Mouse (Mus musculus): Measurements from ENCODE around the gene Mybbp1a. TPM values are rescaled to one million over a fixed set of nuclear protein-coding genes. Genes with fewer than 3 reads are reported as not detected.
"Not testable (repeated sequence)": the region's sequence is repeated elsewhere in the genome, so short reads cannot be mapped to it uniquely, and the experiment has no call there.

Gene Mybbp1a
- total RNA-seq, 2 experiments from 2014 or later = 38.0 to 38.4 TPM

DNA sequence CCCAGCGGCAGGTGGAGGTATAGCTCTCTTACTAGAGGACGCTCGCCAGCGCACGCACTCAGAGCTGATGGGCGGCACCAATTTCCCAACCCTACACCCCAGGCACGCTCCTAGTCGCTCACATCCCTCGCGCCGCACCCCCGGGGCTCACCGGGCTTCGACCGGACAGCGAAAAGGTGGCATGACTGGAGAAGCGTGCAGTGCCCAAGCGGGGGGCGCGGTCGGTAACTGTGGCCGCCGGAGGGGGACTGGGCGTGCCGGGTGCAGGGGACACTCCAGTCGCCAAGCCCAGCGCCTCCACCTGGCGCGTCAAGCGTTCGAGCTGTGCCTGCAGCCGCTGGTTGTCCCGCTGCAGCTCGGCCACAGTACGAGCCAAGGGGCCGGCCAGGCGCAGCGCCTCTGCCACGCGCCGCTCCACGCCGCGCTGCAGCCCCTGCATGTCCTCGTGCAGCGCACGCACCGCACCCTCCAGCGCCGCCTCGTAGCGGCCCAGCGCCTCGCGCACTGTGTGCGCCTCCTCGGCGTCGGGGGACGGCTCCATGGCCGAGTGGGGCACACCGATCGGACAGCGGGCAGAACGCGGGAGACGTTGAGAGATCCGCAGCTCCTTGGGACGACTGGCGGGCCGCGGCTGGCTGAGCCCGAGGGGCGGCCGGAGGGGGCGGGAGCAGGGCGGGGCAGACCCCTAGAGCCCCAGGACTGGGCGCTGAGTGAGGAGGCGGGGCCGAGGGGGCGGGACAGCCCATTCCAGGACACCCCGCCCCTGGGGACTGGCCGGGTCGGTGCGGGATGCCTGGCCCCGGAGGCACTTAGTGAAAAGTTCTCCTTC lies 29.8 kb upstream of the Mybbp1a start, which contains the start of gene Smtnl2:
Gene Smtnl2 (minus strand): TSS at position 621 of the 829 bp plus-strand sequence.
- peak; percentile 95 to 96 for DNase-seq
- intact Hi-C loops (cut with DNase I) = loop anchor here (2.0 kb wide), 1 partner anchor 13 kb away; no protein-coding TSS in a partner anchor

DNA sequence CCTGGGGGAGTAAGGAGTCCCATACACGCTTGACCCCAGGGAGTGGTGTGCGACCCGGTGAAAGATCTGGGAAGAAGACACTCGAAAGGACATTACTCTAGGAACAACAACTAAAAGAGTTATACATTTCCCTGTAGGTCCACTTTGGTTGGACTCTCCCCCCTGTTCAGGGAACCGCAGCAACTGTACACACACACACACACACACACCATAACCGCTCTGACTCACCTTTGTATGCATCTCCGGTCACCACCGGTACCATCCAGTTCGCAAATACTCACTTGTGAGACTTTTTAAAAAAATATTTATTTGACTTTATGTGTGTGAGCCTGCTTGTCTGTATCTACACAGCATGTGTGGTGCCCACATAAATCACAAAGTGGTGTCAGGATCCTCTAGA lies 29.2 kb upstream of the Mybbp1a start:
- intact Hi-C loops (cut with DNase I) = loop anchor here (2.0 kb wide), 1 partner anchor 13 kb away; no protein-coding TSS in a partner anchor
- no peak for DNase-seq

DNA sequence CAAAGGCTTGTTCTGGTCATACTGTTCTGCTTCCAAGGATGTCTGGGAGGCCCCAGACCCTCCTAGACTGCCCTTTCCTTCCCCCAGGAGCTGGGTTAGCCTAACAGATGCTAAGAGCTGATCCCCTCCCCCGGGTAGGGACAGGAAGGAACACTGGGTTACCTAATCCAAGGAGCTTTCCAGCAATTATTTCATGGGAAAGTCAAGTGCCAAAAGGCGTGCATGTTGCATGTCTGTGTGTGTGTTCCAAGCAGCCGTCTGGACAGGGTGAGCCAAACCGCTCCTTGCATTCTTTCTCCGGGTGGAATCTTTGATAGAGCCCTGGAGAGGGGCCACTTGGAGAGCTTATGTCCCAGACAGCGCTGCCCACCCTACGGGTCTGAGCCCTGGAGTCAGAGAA lies 28.1 kb upstream of the Mybbp1a start:
- intact Hi-C loops (cut with DNase I) = no loop called here
- peak; percentile 67 to 73 for DNase-seq

DNA sequence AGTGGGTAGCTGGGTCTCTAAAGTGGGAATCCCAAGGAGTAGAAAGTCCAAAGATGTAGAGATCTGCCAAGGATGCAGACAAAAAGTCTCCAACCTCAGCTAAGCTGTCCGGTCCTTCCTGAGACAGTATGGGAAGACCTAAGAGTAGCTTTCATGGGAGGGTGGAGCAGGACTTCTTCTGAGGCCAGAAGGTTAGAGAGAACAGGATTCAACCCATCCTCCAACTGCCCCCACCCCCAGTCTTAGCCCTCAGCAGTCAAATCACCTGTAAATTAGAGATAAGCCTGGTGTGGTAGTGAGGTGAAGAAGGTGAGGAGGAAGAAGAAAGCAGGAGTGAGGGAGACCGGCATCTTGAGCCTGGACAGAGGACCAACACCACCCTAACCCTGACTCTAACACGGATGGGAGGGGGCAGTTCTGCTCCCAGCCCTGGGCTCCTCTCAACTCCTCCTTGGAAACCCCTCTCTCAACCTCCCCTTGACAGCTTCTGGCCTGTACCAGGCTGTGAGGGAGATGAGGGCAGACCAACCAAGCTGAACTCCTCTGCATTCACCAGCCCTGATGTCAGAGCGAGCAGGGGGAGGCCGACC lies 27.5 kb upstream of the Mybbp1a start:
- no peak for DNase-seq
- intact Hi-C loops (cut with DNase I) = no loop called here

DNA sequence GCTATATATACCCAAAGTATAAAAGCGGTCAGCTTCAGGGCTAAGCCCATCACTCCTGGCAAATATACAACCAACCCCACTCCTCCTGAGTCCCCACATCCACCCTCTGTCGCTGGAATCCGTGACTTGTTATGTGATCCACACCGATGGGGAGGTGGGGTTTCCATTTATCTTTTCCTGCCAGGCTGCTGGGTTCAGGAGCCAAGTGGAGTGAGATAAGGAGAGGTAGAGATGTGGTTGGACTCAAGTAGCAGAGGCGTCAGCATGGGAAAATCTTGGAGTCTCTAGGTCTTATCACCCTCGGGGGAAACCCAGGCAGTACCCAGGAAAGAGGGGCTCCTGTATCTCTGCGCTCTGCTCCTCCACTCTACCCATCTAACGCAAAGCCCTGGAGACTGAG lies 26.0 kb upstream of the Mybbp1a start:
- DNase-seq = no peak
- intact Hi-C loops (cut with DNase I) = no loop called here

DNA sequence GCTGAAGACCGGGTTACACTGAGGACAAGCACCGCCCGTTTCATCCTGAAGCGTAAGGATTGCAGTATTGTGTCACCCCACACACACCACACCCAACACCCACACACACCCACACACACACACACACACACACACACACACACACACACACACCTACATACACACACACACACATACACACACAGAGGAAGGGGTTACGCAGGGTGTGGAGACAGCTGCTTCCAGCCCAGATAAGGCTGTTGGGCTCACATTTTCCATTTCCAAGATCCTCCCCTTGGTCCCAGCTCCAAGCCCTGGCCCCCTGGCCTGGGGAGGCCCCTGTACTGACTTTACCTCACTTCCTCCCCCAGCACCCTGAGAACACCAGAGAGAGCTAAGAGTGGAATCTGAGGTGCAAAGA lies 24.5 kb upstream of the Mybbp1a start:
- intact Hi-C loops (cut with DNase I) = no loop called here
- peak; percentile 58 to 64 for DNase-seq

DNA sequence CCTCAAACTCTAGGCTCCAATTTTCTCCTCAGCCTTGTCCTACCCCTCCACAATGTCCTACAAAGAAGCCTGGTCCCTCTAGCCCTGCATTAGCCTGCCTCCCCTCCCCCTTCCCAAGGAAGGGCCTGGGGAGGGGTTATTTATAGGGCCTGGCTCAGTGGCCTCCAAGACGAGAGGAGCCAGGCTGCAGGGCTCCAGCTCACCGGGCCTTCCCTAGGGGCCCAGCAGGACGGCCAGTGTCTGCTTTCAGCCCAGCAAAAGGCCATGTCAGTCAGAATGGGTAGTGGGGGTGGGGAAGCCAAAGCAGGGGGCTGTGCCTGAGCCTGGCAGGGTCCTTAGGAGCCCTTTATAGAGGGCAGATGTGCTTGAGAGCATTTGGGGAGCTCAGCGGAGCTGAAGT lies 23.8 kb upstream of the Mybbp1a start:
- DNase-seq = no peak
- intact Hi-C loops (cut with DNase I) = no loop called here

DNA sequence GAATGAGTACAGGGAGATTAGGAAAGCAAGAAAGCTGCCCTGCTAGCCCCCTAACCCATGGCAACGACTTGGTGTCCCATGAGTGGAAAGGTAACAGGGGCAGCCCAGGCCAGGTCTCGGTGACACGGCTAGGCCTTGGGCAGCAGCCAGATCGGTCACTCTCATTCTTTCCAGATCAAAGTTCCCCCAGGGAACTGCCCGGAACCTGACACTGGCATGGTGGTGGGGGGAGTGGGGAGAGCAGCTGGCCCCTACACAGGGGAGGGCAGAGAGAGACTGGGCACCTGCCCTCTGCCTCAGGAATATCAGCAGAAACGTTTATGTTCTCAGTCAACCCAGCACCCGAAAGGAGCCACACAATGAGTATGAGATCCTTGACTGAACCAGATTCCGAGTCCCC lies 22.9 kb upstream of the Mybbp1a start:
- DNase-seq = no peak

DNA sequence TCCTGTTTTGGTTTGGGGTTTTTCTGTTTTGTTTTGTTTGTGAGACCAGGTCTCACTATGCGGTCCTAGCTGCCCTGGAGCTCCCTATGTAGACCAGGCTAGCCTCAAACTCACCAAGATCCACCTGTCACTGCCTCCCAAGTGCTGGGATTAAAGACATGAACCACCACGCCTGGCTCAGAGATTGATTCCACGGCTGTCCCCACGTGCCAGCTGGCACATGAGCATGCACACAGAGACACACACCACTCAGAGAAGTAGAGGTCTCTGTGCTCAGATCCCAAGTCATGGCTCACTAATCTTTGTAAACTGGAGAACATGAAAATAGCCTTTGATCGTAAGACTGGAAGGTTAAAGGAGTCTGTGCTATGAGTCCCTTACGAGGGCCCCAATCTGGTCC lies 22.1 kb upstream of the Mybbp1a start:
- DNase-seq = no peak

More for the DNA sequence above, 22.9 kb upstream of the Mybbp1a start:
- intact Hi-C loops (cut with DNase I) = no loop called here

DNA sequence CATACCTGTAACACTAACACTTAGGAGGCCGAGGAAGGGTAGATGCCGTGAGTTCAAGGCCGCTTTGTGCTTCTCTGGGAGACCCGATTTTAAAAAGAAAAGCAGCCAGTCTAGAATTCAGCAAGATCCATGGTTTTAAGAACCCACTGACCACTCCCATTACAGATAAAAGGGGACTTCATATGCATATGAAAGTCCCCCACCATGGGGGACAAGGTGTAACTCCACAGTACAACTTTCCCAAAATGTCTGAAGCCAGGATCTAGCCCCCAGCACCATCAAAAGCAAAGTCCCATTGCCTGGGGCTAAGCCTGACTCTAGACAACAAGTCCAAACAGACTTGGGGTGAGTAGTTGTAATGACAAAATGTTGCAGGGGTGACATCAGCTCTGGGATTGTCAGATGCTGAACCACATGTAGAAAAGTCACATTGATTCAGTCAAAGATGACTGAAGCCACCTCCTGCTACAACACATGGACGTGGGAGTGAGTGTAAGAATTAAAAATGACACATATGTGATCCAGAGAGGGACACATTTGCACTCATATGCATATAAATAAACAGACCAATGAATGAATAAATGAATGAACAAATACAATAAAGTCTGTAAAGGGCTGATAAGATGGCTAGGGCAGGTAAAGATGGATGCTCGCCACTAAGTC lies 20.6 kb upstream of the Mybbp1a start:
- intact Hi-C loops (cut with DNase I) = no loop called here
- DNase-seq = no peak

More for the DNA sequence above, 22.1 kb upstream of the Mybbp1a start:
- intact Hi-C loops (cut with DNase I) = no loop called here

DNA sequence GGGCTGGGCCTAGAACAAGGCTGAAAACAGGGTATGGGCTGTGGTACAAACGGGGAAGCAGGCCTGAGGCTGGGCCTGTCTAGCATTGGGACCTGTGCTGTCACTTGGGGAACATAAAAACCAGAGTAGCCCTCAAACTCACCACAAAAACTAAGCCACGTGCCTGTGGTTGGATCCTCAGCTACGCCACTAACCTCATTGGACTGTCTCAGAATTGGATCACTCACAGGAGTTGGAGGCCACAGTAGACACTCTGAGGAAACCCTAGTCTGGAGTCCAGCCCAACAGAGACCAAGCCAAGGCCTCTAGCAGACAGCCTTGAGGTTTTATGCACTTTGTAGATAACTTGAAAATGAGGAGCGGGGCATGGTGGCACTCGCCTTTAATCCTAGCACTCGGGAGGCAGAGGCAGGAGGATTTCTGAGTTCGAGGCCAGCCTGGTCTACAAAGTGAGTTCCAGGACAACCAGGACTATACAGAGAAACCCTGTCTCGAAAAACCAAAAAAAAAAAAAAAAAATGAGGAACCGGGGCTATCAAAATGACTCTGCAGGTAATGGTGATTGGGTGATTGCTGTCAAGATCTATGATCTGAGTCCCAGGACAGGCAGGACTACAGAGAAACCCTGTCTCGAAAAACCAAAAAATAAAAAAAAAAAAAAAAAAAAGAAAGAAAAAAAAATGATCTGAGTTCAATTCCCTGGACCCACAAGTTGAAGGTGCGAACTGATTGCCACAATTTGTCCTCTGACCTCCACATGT lies 19.5 kb upstream of the Mybbp1a start:
- intact Hi-C loops (cut with DNase I) = no loop called here
- no peak for DNase-seq

DNA sequence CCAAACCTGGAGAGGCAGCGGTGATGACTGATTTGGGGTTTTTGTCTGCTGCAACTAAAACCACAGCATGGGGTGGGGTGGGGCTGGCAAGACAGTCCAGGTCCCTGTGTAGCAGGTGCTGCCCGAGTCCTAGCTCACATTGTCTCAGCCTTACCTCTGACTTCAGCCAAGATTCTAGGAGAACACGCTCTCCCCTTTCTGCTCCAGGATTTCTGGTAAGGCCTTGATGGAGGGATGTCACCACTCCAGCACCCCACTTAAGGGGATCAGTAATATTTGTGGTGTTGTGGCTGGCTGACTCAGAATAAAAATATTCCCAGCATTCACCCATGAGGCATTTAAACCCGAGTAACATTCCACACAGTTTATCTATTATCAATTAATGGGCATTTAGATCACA lies 17.5 kb upstream of the Mybbp1a start:
- intact Hi-C loops (cut with DNase I) = loop anchor here (2.0 kb wide), 1 partner anchor 13 kb away; the partner anchor contains the start of gene Smtnl2
- DNase-seq = no peak

DNA sequence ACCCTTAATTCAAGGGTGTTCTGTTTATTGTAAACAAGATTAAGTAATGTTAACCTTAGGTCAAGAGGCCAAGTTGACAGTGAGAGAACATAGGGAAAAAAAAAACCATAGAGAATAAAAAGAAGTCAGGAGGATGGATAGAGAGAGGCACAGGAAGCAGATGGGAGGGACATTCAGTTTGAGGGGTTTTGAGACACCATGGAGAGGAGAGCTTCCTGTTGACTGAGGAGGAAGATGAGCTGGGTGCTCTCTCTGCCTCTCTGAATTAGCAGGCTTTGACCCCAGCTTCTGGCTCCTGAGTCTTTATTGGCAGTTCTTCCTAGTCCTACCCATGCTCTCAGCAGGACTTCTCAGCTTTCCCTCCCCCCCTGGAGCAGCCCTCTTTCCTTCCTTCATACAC lies 16.0 kb upstream of the Mybbp1a start:
- no peak for DNase-seq
- intact Hi-C loops (cut with DNase I) = loop anchor here (2.0 kb wide), 1 partner anchor 14 kb away; the partner anchor contains the start of gene Smtnl2

DNA sequence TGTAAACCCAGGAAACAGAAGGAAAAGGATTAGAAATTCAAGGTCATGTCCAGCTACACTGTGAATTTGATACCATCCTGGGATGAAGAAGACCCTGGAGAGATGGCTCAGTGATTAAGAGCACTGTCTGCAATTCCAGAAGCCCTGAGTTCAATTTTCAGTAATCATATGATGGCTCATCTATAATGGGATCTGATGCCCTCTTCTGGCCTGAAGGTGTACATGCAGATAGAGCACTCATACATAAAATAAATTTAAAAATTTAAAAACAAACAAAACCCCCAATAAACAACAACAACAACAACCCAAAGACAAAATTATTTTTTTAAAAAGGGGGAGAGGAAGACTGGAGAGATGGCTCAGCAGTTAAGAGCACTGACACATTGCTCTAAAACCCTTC lies 14.3 kb upstream of the Mybbp1a start:
- intact Hi-C loops (cut with DNase I) = no loop called here
- DNase-seq = no peak

DNA sequence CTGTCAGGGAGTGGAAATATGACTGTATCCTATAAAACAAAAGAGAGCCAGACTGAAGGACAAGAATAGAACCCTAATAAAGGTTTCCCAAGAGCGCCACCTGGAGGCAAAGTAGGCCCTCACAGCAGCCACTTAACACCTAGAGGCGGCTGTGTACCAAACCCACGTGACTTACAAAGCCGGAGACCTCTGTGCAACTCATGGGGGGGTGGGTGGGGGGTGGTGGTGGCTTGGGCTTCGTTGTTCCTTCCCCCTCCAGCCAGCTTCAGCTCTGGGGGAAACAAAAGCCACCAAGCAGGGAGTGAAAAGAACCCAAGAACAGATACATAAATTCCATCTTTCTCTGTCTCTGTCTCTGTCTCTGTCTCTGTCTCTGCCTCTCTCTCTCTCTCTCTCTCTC lies 12.5 kb upstream of the Mybbp1a start:
- intact Hi-C loops (cut with DNase I) = loop anchor here (1.0 to 2.0 kb wide), 4 partner anchors 58 to 204 kb away; no protein-coding TSS in a partner anchor
- DNase-seq = peak; percentile 90 to 93

DNA sequence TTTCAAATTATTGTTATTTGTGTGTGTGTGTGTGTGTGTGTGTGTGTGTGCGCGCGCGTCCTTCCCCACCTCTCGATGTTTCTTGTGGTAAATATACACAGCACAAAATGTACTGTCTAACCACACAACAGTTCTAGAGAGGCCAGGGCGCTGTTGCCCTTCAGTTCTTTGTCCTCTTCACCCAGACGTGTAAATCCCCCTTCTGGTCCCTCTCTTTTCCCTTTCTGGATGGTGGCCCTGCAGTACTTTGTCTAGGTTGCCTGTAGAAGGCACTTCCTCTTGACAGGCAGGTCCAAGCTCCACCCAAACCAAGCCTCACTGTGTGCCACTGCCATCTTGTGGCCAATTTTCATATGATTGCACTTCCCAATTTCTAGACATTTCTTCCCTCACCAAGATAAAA lies 11.9 kb upstream of the Mybbp1a start:
- intact Hi-C loops (cut with DNase I) = loop anchor here (2.0 kb wide), 1 partner anchor 204 kb away; no protein-coding TSS in a partner anchor
- peak; percentile 75 to 87 for DNase-seq

DNA sequence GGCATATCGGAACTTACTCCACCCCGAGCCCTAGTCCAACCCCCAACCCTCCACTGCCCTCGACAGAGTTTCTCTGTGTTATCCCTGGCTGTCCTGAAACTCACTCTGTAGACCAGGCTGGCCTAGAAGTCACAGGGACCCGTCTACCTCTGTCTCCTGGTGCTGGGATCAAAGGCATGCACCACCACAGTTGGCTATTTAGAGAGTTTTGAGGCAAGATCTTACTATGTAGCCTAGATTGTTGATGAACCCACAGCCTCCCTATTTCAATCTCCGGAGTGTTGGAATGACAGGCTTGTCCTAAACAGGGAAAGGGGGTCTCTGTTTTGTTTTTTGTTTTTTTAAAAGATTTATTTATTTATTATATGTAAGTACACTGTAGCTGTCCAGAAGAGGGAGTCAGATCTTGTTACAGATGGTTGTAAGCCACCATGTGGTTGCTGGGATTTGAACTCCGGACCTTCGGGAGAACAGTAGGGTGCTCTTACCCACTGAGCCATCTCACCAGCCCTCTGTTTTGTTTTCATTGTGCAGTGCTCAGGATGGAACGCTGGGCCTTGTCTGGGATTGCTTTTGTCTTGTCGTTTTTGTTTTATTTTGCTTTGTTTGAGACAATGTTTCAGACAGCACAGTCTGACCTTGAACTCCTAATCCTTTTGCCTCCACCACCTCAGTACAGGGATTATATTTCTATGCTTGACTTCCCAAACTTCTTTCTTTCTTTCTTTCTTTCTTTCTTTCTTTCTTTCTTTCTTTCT lies 10.7 kb upstream of the Mybbp1a start:
- intact Hi-C loops (cut with DNase I); DNase-seq: not testable (repeated sequence)

DNA sequence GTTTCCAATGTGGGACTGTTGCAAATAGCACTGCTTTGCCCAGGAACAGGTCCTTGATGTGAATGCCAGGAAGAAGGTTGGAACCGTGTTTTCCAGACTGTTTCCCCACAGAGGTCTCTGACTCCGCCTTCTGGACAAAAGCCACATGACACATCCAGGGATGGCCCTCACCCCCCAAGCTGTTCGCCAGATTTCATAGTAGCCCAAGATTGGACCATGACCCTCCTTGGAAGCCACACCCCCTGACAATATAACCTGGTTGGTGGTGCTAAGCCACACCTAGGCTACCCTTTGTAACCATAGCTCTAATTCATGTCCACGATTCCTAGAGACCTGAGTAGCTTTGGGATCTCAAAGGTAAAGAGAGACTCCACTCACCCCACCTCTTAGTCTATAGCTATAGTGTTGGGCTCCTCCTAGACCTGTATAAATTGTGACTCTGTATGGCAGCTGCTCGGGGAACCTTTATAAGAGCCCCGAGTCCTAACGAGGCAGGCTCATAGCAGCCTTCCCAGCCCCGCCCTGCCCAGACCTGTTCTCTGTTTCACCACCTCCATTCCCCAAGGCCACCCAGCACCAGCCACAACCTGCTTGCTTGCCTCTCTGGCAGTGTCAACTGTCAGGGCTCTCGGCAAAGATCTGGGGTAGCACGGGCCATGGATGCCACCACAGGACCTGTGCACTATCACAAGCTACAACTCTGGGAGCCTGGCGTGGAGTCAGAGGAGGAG lies 6.0 kb upstream of the Mybbp1a start, which contains the start of gene Ggt6:
Gene Ggt6 (plus strand): TSS at position 564 of the 731 bp plus-strand sequence.
- intact Hi-C loops (cut with DNase I) = loop anchor here (2.0 to 5.0 kb wide), 2 partner anchors 130 to 277 kb away; no protein-coding TSS in a partner anchor
- no peak for DNase-seq

DNA sequence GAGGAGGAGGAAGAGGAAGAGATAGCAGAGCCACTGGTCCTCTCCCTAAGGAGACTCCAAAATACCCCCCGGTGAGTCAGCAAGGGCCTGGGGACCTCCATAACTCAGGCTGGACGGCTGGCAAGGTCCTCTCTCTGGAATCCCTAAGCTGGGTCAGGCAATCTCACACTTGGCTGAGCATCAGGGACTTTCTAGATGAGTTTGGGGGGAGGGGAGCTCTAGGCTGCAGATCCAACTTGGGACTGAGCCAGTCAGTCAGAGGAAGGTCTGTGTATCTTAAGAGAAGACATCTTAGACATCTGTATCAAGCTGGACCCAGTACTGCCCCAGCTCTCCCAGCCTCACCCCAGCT lies 5.5 kb upstream of the Mybbp1a start:
- DNase-seq = peak; percentile 35 to 62

More for the DNA sequence above, 5.5 kb upstream of the Mybbp1a start:
- intact Hi-C loops (cut with DNase I) = loop anchor here (2.0 to 5.0 kb wide), 2 partner anchors 129 to 277 kb away; no protein-coding TSS in a partner anchor
